Mouse (Mus musculus) cortical plate, adult 2 months (tissue): Measurements from ENCODE around the gene Aire.

Experiments used
- CTCF ChIP-seq: fragments of 200-500 bp; IDR thresholded peaks from 2 replicates; pipeline ENCODE4 v1.5.1; 2011; ENCODE audit warnings: mild to moderate bottlenecking, control low read depth, low read length; ENCODE audit not compliant: insufficient read depth; ENCODE audit errors: extremely low read depth
- POLR2A ChIP-seq: fragments of 200-500 bp; IDR thresholded peaks from 2 replicates; pipeline ENCODE4 v1.6.1; 2011; ENCODE audit warnings: mild to moderate bottlenecking, low read length, control low read depth; ENCODE audit not compliant: insufficient read depth; ENCODE audit errors: extremely low read depth

DNA sequence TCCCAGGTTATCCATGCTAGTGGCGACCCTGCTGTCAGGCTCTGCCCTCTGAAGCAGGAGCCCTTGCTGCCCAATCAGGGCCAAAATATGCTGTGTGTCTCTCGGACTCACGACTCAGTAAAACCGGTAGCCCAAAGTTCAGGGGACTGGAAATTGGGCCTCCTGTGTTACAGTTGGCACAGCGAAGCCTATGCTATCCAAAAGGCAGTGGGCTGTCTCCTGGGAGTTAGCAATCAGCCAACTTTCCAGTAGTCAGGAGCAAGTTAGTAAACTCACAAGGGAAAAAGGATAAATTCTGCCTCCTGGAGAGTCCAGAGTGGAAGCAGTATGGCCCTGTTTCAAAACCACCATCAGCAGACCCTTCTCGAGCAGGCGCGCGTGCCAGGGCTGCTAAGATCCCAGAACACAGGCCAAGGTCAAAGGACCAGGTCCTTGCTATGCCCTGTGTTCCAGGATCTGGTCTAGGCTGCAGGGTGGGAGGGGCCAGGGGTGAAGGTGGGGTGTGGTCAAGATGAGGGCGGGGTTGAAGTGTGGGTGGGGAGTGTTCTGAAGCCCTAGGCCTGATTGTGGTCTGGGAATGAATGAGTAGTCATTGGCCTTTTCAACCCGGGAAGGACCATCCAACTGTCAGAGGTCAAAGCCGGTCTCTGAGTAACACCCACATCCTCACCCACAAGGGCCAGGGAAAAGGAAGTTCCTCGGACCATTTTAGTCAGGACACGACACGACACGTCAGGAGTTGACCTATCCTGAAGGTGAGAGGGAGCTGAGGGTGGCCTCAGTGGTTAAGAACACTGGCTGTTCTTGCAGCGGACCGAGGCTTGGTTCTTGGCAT, 30.5 kb downstream of the Aire start:
- TF ChIP-seq CTCF = no peak
- TF ChIP-seq POLR2A = no peak
